Mouse (Mus musculus): ENCODE measurements around the gene Gtf2f2. TPM values are rescaled to one million over a fixed set of nuclear protein-coding genes. Genes with fewer than 3 reads are reported as not detected.

The Gtf2f2 gene
- polyA plus RNA-seq, 1 experiment from 2014 or later = 36.7 TPM

GRCm38 (mm10) chr14:75923314-75924052 lies 87.2 kb downstream of the Gtf2f2 start:
- Histone ChIP-seq H3K4me2 (no peak overlapping the region), H3K4me1 (ENCODE audit: control insufficient read depth, insufficient read depth, low read length) (no peaks in the 10 kb centered on the region), H3K36me3 (ENCODE audit: control insufficient read depth, insufficient read depth, low read length) (0 out of 2 replicates have a peak, but pooled peaks cover 2% of the 10 kb centered on the region), H3K27me3 (ENCODE audit: control insufficient read depth, insufficient read depth, low read length) (no peaks in the 10 kb centered on the region), H3K4me3 (ENCODE audit: low read depth, low read length) (no peak overlapping the region), H3K27ac (ENCODE audit: low read depth, low read length) (no peak overlapping the region), H3K9me3 (replicated peaks; ENCODE audit: control insufficient read depth, low read length) (no peaks in the 10 kb centered on the region), H3K9ac (ENCODE audit: low read depth, low read length) (no peak overlapping the region)
- no peak for ATAC-seq (replicated peaks; ENCODE audit: insufficient number of reproducible peaks, low FRiP score, low TSS enrichment)
- WGBS (ENCODE audit: insufficient replicate concordance) = 92% methylated on average over 1 of the region's 1 CpGs

- H3K27ac ChIP-seq (ENCODE audit: low read depth, low read length) = no peak overlapping the region
- H3K9me3 ChIP-seq (replicated peaks; ENCODE audit: control insufficient read depth, low read length) = no peaks in the 10 kb centered on the region
- 87% methylated on average over 2 of the region's 2 CpGs for WGBS (ENCODE audit: insufficient replicate concordance)
- ATAC-seq (replicated peaks; ENCODE audit: insufficient number of reproducible peaks, low FRiP score, low TSS enrichment) = no peak
- H3K9ac ChIP-seq (ENCODE audit: low read depth, low read length) = no peak overlapping the region
- H3K27me3 ChIP-seq (ENCODE audit: control insufficient read depth, insufficient read depth, low read length) = no peaks in the 10 kb centered on the region
- H3K4me3 ChIP-seq (ENCODE audit: low read depth, low read length) = no peak overlapping the region
- no peaks in the 10 kb centered on the region for H3K4me1 ChIP-seq (ENCODE audit: control insufficient read depth, insufficient read depth, low read length)
- H3K36me3 ChIP-seq (ENCODE audit: control insufficient read depth, insufficient read depth, low read length) = no peaks in the 10 kb centered on the region
- no peak overlapping the region for H3K4me2 ChIP-seq
These were observed 98.0 kb downstream of the Gtf2f2 start for GRCm38 (mm10) chr14:75912665-75913064.

DNA sequence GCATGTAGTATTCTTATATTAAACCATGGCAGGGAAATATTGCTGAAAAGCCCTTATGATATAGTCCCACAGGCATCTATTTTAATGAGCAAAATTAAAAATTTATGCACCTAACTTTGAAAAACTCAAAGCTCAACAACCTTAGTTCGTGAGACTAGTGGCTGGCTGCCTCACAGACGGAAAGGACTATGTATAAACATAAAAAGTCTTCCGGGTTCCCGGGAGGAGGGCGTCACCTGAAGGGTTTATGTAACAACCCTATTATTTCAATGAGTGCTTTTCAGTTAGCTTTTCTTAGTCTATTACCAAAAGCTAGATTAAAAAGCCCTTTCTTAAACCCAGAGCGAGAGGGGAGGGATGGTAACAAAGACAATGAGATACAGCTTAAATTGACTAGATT lies 98.7 kb downstream of the Gtf2f2 start:
- Histone ChIP-seq H3K27me3 (ENCODE audit: control insufficient read depth, insufficient read depth, low read length) (no peaks in the 10 kb centered on the region), H3K9ac (ENCODE audit: low read depth, low read length) (no peak overlapping the region), H3K27ac (ENCODE audit: low read depth, low read length) (no peak overlapping the region), H3K4me1 (ENCODE audit: control insufficient read depth, insufficient read depth, low read length) (no peaks in the 10 kb centered on the region), H3K36me3 (ENCODE audit: control insufficient read depth, insufficient read depth, low read length) (no peaks in the 10 kb centered on the region), H3K4me3 (ENCODE audit: low read depth, low read length) (no peak overlapping the region), H3K9me3 (replicated peaks; ENCODE audit: control insufficient read depth, low read length) (no peaks in the 10 kb centered on the region), H3K4me2 (no peak overlapping the region)
- 86% methylated on average over 6 of the region's 6 CpGs for WGBS (ENCODE audit: insufficient replicate concordance)
- no peak for ATAC-seq (replicated peaks; ENCODE audit: insufficient number of reproducible peaks, low FRiP score, low TSS enrichment)

DNA sequence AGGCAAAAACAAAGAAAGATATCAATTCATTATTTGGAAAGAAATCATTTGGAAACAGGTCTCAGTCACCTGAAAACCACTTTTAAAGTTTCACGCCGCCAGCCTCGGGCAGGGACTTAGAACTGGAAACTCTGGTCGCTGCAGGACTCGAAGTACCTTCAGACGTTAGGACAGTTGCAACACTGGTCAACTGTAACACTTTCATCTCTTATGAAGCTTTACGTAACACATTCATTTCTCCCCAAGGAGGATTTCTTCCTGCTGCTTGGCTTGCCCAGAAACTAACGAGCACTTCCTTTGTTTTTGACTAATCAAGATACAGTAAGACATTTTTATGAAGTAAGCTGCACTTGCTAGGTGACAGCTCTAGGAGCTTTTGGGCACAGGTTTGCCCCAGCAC lies 103.7 kb downstream of the Gtf2f2 start:
- ATAC-seq (replicated peaks; ENCODE audit: insufficient number of reproducible peaks, low FRiP score, low TSS enrichment) = no peak
- H3K4me2 ChIP-seq = no peak overlapping the region
- H3K9me3 ChIP-seq (replicated peaks; ENCODE audit: control insufficient read depth, low read length) = no peaks in the 10 kb centered on the region
- no peak overlapping the region for H3K27ac ChIP-seq (ENCODE audit: low read depth, low read length)
- H3K9ac ChIP-seq (ENCODE audit: low read depth, low read length) = no peak overlapping the region
- H3K36me3 ChIP-seq (ENCODE audit: control insufficient read depth, insufficient read depth, low read length) = peaks cover 15% of the 10 kb centered on the region
- no peaks in the 10 kb centered on the region for H3K4me1 ChIP-seq (ENCODE audit: control insufficient read depth, insufficient read depth, low read length)
- H3K27me3 ChIP-seq (ENCODE audit: control insufficient read depth, insufficient read depth, low read length) = no peaks in the 10 kb centered on the region
- 89% methylated on average over 8 of the region's 8 CpGs for WGBS (ENCODE audit: insufficient replicate concordance)
- no peak overlapping the region for H3K4me3 ChIP-seq (ENCODE audit: low read depth, low read length)

DNA sequence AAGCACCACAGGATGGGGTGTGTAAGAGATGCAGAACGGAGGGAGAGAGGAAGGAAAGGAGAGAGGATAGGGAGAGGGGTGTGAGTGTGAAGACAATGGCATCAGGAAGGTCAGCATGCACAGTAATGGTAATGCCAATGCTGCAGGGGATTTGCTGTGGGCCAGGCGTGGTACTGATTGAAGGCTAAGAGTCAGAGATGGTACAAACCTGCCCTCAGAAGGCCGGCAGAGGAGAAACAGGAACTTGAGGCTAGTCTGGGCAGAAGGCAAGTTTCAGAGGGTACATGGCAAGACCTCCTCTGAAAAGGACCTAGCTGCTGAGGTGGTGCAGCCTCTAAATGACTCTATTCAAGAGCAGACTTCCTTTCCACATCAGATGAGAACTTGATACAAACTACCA lies 105.7 kb downstream of the Gtf2f2 start:
- Histone ChIP-seq H3K27me3 (ENCODE audit: control insufficient read depth, insufficient read depth, low read length) (no peaks in the 10 kb centered on the region), H3K36me3 (ENCODE audit: control insufficient read depth, insufficient read depth, low read length) (peaks cover 15% of the 10 kb centered on the region), H3K9me3 (replicated peaks; ENCODE audit: control insufficient read depth, low read length) (no peaks in the 10 kb centered on the region), H3K9ac (ENCODE audit: low read depth, low read length) (no peak overlapping the region), H3K4me1 (ENCODE audit: control insufficient read depth, insufficient read depth, low read length) (0 out of 2 replicates have a peak, but pooled peaks cover 3% of the 10 kb centered on the region), H3K27ac (ENCODE audit: low read depth, low read length) (no peak overlapping the region), H3K4me3 (ENCODE audit: low read depth, low read length) (no peak overlapping the region), H3K4me2 (no peak overlapping the region)
- WGBS (ENCODE audit: insufficient replicate concordance) = 91% methylated on average over 3 of the region's 3 CpGs
- no peak for ATAC-seq (replicated peaks; ENCODE audit: insufficient number of reproducible peaks, low FRiP score, low TSS enrichment)

GRCm38 (mm10) chr14:75903131-75903530 lies 107.5 kb downstream of the Gtf2f2 start:
- Histone ChIP-seq H3K27me3 (ENCODE audit: control insufficient read depth, insufficient read depth, low read length) (no peaks in the 10 kb centered on the region), H3K9me3 (replicated peaks; ENCODE audit: control insufficient read depth, low read length) (no peaks in the 10 kb centered on the region), H3K36me3 (ENCODE audit: control insufficient read depth, insufficient read depth, low read length) (peaks cover 15% of the 10 kb centered on the region), H3K9ac (ENCODE audit: low read depth, low read length) (no peak overlapping the region), H3K4me2 (no peak overlapping the region), H3K27ac (ENCODE audit: low read depth, low read length) (no peak overlapping the region), H3K4me3 (ENCODE audit: low read depth, low read length) (no peak overlapping the region), H3K4me1 (ENCODE audit: control insufficient read depth, insufficient read depth, low read length) (0 out of 2 replicates have a peak, but pooled peaks cover 3% of the 10 kb centered on the region)
- 85% methylated on average over 3 of the region's 3 CpGs for WGBS (ENCODE audit: insufficient replicate concordance)
- ATAC-seq (replicated peaks; ENCODE audit: insufficient number of reproducible peaks, low FRiP score, low TSS enrichment) = no peak

DNA sequence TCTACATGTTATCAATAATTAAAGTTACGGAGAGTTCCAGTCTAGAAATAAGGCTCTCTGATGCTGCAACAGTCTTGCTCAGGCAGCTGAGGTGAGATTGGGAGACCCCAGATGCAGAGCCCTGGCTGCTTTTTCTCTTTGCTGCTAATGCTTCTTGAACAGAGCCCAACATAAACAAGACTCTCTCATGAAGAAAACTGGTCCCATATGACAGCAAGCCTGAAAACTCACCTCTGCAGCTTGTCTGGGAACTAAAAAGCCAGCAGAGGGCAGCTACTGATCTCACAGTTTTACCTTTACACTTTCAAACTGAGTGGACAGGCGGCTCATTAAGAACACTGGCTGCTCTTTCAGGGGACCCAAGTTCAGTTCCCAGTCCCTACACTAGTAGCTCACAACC lies 108.7 kb downstream of the Gtf2f2 start:
- peaks cover 15% of the 10 kb centered on the region for H3K36me3 ChIP-seq (ENCODE audit: control insufficient read depth, insufficient read depth, low read length)
- 85% methylated on average over 2 of the region's 2 CpGs for WGBS (ENCODE audit: insufficient replicate concordance)
- no peak overlapping the region for H3K9ac ChIP-seq (ENCODE audit: low read depth, low read length)
- no peak for ATAC-seq (replicated peaks; ENCODE audit: insufficient number of reproducible peaks, low FRiP score, low TSS enrichment)
- no peak overlapping the region for H3K4me2 ChIP-seq
- no peaks in the 10 kb centered on the region for H3K9me3 ChIP-seq (replicated peaks; ENCODE audit: control insufficient read depth, low read length)
- H3K4me3 ChIP-seq (ENCODE audit: low read depth, low read length) = no peak overlapping the region
- 0 out of 2 replicates have a peak, but pooled peaks cover 3% of the 10 kb centered on the region for H3K4me1 ChIP-seq (ENCODE audit: control insufficient read depth, insufficient read depth, low read length)
- H3K27me3 ChIP-seq (ENCODE audit: control insufficient read depth, insufficient read depth, low read length) = no peaks in the 10 kb centered on the region
- H3K27ac ChIP-seq (ENCODE audit: low read depth, low read length) = no peak overlapping the region

GRCm38 (mm10) chr14:75900793-75901499 lies 109.7 kb downstream of the Gtf2f2 start:
- no peaks in the 10 kb centered on the region for H3K27me3 ChIP-seq (ENCODE audit: control insufficient read depth, insufficient read depth, low read length)
- no peak overlapping the region for H3K9ac ChIP-seq (ENCODE audit: low read depth, low read length)
- H3K27ac ChIP-seq (ENCODE audit: low read depth, low read length) = no peak overlapping the region
- 0 out of 2 replicates have a peak, but pooled peaks cover 3% of the 10 kb centered on the region for H3K4me1 ChIP-seq (ENCODE audit: control insufficient read depth, insufficient read depth, low read length)
- H3K36me3 ChIP-seq (ENCODE audit: control insufficient read depth, insufficient read depth, low read length) = peaks cover 12% of the 10 kb centered on the region
- no peak overlapping the region for H3K4me2 ChIP-seq
- 60% methylated on average over 5 of the region's 5 CpGs for WGBS (ENCODE audit: insufficient replicate concordance)
- H3K4me3 ChIP-seq (ENCODE audit: low read depth, low read length) = no peak overlapping the region
- H3K9me3 ChIP-seq (replicated peaks; ENCODE audit: control insufficient read depth, low read length) = no peaks in the 10 kb centered on the region
- no peak for ATAC-seq (replicated peaks; ENCODE audit: insufficient number of reproducible peaks, low FRiP score, low TSS enrichment)

All from heart, embryonic 11.5 days (tissue).